13 mouse cellular contexts compared by ENCODE assay signal in genomic region chr15:102006317-102006716, GRCm38 (mm10). TPM values are rescaled to one million over a fixed set of nuclear protein-coding genes. Genes with fewer than 3 reads are reported as not detected.
DNase-seq lines count a peak whose midpoint lies in the region; ATAC-seq and TF ChIP-seq lines count a peak whose summit lies in the region.
"Had no signal": no experiment of that assay in that cellular context is flagged by ENCODE, and none has a peak within 500 bp of the region (broad histone marks: within the 10 kb centered on the region; RNA-seq: fewer than 3 reads in every experiment).

No protein-coding gene starts in this region.

- H3K9me3 ChIP-seq in hindbrain, embryonic 10.5 days = no peaks in the 10 kb centered on the region
- H3K9me3 ChIP-seq in hindbrain, embryonic 12.5 days (replicated peaks) = no peaks in the 10 kb centered on the region
- no peaks in the 10 kb centered on the region for H3K9me3 ChIP-seq in liver, postnatal 0 days (ENCODE audit: low read length)
- H3K9me3 ChIP-seq in stomach, embryonic 15.5 days = no peaks in the 10 kb centered on the region
- H3K9me3 ChIP-seq in forebrain, embryonic 16.5 days (ENCODE audit: control insufficient read depth, low read length) = no peaks in the 10 kb centered on the region
- H3K9me3 ChIP-seq: neural tube, embryonic 13.5 days had no signal

- H3K36me3 ChIP-seq in hindbrain, embryonic 10.5 days = no peaks in the 10 kb centered on the region
- H3K36me3 ChIP-seq in hindbrain, embryonic 12.5 days = no peaks in the 10 kb centered on the region
- no peaks in the 10 kb centered on the region for H3K36me3 ChIP-seq in liver, postnatal 0 days (replicated peaks; ENCODE audit: insufficient read depth, low read length)
- no peaks in the 10 kb centered on the region for H3K36me3 ChIP-seq in stomach, embryonic 15.5 days
- no peaks in the 10 kb centered on the region for H3K36me3 ChIP-seq in forebrain, embryonic 16.5 days (ENCODE audit: control insufficient read depth, insufficient read depth)
- H3K36me3 ChIP-seq: neural tube, embryonic 13.5 days had no signal

- TF ChIP-seq EP300 in liver, postnatal 0 days (IDR thresholded peaks at IDR 0.05; ENCODE audit: low read depth) = no peak

- no peak overlapping the region for H3K4me3 ChIP-seq in hindbrain, embryonic 10.5 days
- no peak overlapping the region for H3K4me3 ChIP-seq in hindbrain, embryonic 12.5 days
- peak overlapping the region; percentile 13; the same call in 1 of the 2 replicates for H3K4me3 ChIP-seq in liver, postnatal 0 days (ENCODE audit: low read depth, low read length)
- H3K4me3 ChIP-seq in stomach, embryonic 15.5 days (replicated peaks) = no peak overlapping the region
- no peak overlapping the region for H3K4me3 ChIP-seq in forebrain, embryonic 16.5 days (replicated peaks; ENCODE audit: low read length)
- H3K4me3 ChIP-seq: heart, adult 2 months; neural tube, embryonic 13.5 days had no signal

- no peak for DNase-seq in hindbrain, embryonic 10.5 days (ENCODE audit: low spot score)
- DNase-seq in kidney, adult 9 months = peak; percentile 34
- DNase-seq in liver, postnatal 0 days = no peak
- DNase-seq in natural killer cell, adult 2 months (ENCODE audit: low spot score in 2 of 2) = no peak
- DNase-seq in embryo, embryonic 10 days (ENCODE audit: low spot score) = no peak
- DNase-seq: adrenal gland, adult 8-10 months; B cell, adult 2 months; heart, adult 2 months had no signal

- H3K9ac ChIP-seq in hindbrain, embryonic 12.5 days = no peak overlapping the region
- no peak overlapping the region for H3K9ac ChIP-seq in liver, postnatal 0 days (replicated peaks)
- H3K9ac ChIP-seq in stomach, embryonic 15.5 days = no peak overlapping the region
- no peak overlapping the region for H3K9ac ChIP-seq in forebrain, embryonic 16.5 days (replicated peaks; ENCODE audit: low read depth, low read length)
- H3K9ac ChIP-seq: neural tube, embryonic 13.5 days had no signal

- TF ChIP-seq CTCF in liver, postnatal 0 days (IDR thresholded peaks at IDR 0.05; ENCODE audit: low read depth) = no peak

- peaks cover 66% of the 10 kb centered on the region for H3K27me3 ChIP-seq in hindbrain, embryonic 10.5 days (ENCODE audit: insufficient read depth, poor library complexity, severe bottlenecking)
- H3K27me3 ChIP-seq in hindbrain, embryonic 12.5 days = peaks cover 48% of the 10 kb centered on the region
- H3K27me3 ChIP-seq in liver, postnatal 0 days (ENCODE audit: insufficient read depth, low read length) = peaks cover 10% of the 10 kb centered on the region
- H3K27me3 ChIP-seq in stomach, embryonic 15.5 days (replicated peaks) = 0 out of 2 replicates have a peak, but pooled peaks cover 14% of the 10 kb centered on the region
- peaks cover 29% of the 10 kb centered on the region for H3K27me3 ChIP-seq in forebrain, embryonic 16.5 days (replicated peaks; ENCODE audit: control insufficient read depth, insufficient read depth, low read length)

- no peak for ATAC-seq in hindbrain, embryonic 12.5 days (ENCODE audit: low FRiP score)
- no peak for ATAC-seq in liver, postnatal 0 days
- ATAC-seq in stomach, embryonic 15.5 days (ENCODE audit: insufficient read depth, low FRiP score, low read depth) = peak; percentile 37
- ATAC-seq in forebrain, embryonic 16.5 days = no peak

- H3K4me1 ChIP-seq in hindbrain, embryonic 10.5 days (replicated peaks) = peaks cover 67% of the 10 kb centered on the region
- H3K4me1 ChIP-seq in hindbrain, embryonic 12.5 days = peaks cover 41% of the 10 kb centered on the region
- H3K4me1 ChIP-seq in liver, postnatal 0 days (ENCODE audit: insufficient read depth) = peaks cover 14% of the 10 kb centered on the region; the same call in 1 of the 2 replicates
- H3K4me1 ChIP-seq in stomach, embryonic 15.5 days = peaks cover 52% of the 10 kb centered on the region
- peaks cover 6% of the 10 kb centered on the region for H3K4me1 ChIP-seq in forebrain, embryonic 16.5 days (replicated peaks; ENCODE audit: control insufficient read depth, insufficient read depth, low read length)

- WGBS in hindbrain, embryonic 10.5 days = 28% methylated on average over 11 of the region's 11 CpGs
- whole genome bisulfite sequencing in hindbrain, embryonic 12.5 days = 46% methylated on average over 11 of the region's 11 CpGs
- 21% methylated on average over 11 of the region's 11 CpGs for WGBS in liver, postnatal 0 days (ENCODE audit: insufficient replicate concordance)
- WGBS in stomach, embryonic 15.5 days = 41% methylated on average over 11 of the region's 11 CpGs
- WGBS in forebrain, embryonic 16.5 days = 35% methylated on average over 11 of the region's 11 CpGs

- H3K27ac ChIP-seq in hindbrain, embryonic 10.5 days = peak overlapping the region; percentile 64
- no peak overlapping the region for H3K27ac ChIP-seq in hindbrain, embryonic 12.5 days
- peak overlapping the region; percentile 55 for H3K27ac ChIP-seq in liver, postnatal 0 days (ENCODE audit: low read depth)
- peak overlapping the region; percentile 87 for H3K27ac ChIP-seq in stomach, embryonic 15.5 days
- H3K27ac ChIP-seq in forebrain, embryonic 16.5 days (ENCODE audit: low read length) = no peak overlapping the region
- H3K27ac ChIP-seq: heart, adult 2 months had no signal

- no peak overlapping the region for H3K4me2 ChIP-seq in hindbrain, embryonic 12.5 days (replicated peaks)
- H3K4me2 ChIP-seq in liver, postnatal 0 days (ENCODE audit: low read depth, low read length) = peak overlapping the region; percentile 53
- H3K4me2 ChIP-seq in stomach, embryonic 15.5 days = peak overlapping the region; percentile 34
- H3K4me2 ChIP-seq in forebrain, embryonic 16.5 days (ENCODE audit: low read length) = no peak overlapping the region
- H3K4me2 ChIP-seq: midbrain, embryonic 11.5 days; neural tube, embryonic 13.5 days had no signal

RNA-seq across cellular contexts. Expression of gene Krt8, which starts 2.0 kb away (rescaled TPM):
- 43.1 and 55.5 TPM in 2 replicates for polyA plus RNA-seq in hindbrain, embryonic 10.5 days (2016; fragmentation: Nextera tagmentation; extraction: Ambion mirVana)
- 18.2 and 28.2 TPM in 2 replicates for polyA plus RNA-seq in hindbrain, embryonic 12.5 days (2016; fragmentation: Nextera tagmentation; extraction: Ambion mirVana)
- polyA plus RNA-seq in liver, postnatal 0 days (2015; fragmentation: Nextera tagmentation; extraction: Ambion mirVana) = 125 and 129 TPM in 2 replicates
- 916 and 929 TPM in 2 replicates for polyA plus RNA-seq in stomach, embryonic 15.5 days (2015; fragmentation: Nextera tagmentation; extraction: Ambion mirVana)
- 2.4 and 3.7 TPM in 2 replicates for polyA plus RNA-seq in forebrain, embryonic 16.5 days (2015; fragmentation: Nextera tagmentation; extraction: Ambion mirVana)

RNA-seq across cellular contexts. Expression of gene Krt18, which starts 21.7 kb away (rescaled TPM):
- 38.6 and 53.5 TPM in 2 replicates for polyA plus RNA-seq in hindbrain, embryonic 10.5 days (2016; fragmentation: Nextera tagmentation; extraction: Ambion mirVana)
- 19.8 and 30.0 TPM in 2 replicates for polyA plus RNA-seq in hindbrain, embryonic 12.5 days (2016; fragmentation: Nextera tagmentation; extraction: Ambion mirVana)
- 234 and 261 TPM in 2 replicates for polyA plus RNA-seq in liver, postnatal 0 days (2015; fragmentation: Nextera tagmentation; extraction: Ambion mirVana)
- polyA plus RNA-seq in stomach, embryonic 15.5 days (2015; fragmentation: Nextera tagmentation; extraction: Ambion mirVana) = 448 and 512 TPM in 2 replicates
- 4.4 TPM in 2 replicates for polyA plus RNA-seq in forebrain, embryonic 16.5 days (2015; fragmentation: Nextera tagmentation; extraction: Ambion mirVana)

RNA-seq across cellular contexts. Expression of gene Krt78, which starts 52.2 kb away (rescaled TPM):
- not detected in 2 replicates for polyA plus RNA-seq in hindbrain, embryonic 10.5 days (2016; fragmentation: Nextera tagmentation; extraction: Ambion mirVana)
- polyA plus RNA-seq in hindbrain, embryonic 12.5 days (2016; fragmentation: Nextera tagmentation; extraction: Ambion mirVana) = not detected in 2 replicates
- polyA plus RNA-seq in liver, postnatal 0 days (2015; fragmentation: Nextera tagmentation; extraction: Ambion mirVana) = not detected in 2 replicates
- 2.3 and 5.7 TPM in 2 replicates for polyA plus RNA-seq in stomach, embryonic 15.5 days (2015; fragmentation: Nextera tagmentation; extraction: Ambion mirVana)
- polyA plus RNA-seq in forebrain, embryonic 16.5 days (2015; fragmentation: Nextera tagmentation; extraction: Ambion mirVana) = not detected in 2 replicates
- polyA plus RNA-seq: heart, adult 2 months; midbrain, embryonic 11.5 days; neural tube, embryonic 13.5 days had no signal

Comparison
In these comparisons a context has a peak if more than half of its experiments do, and no peak if none do; other contexts are left out.
1. H3K27ac ChIP-seq: peak in hindbrain, embryonic 10.5 days (single experiment), liver, postnatal 0 days (single experiment) and stomach, embryonic 15.5 days (single experiment); none in hindbrain, embryonic 12.5 days (single experiment) and forebrain, embryonic 16.5 days (single experiment).
2. H3K4me2 ChIP-seq: peak in liver, postnatal 0 days (single experiment) and stomach, embryonic 15.5 days (single experiment); none in hindbrain, embryonic 12.5 days (single experiment) and forebrain, embryonic 16.5 days (single experiment).